Mouse (Mus musculus): ENCODE measurements around the gene Macrod2.

Macrod2 gene

DNA sequence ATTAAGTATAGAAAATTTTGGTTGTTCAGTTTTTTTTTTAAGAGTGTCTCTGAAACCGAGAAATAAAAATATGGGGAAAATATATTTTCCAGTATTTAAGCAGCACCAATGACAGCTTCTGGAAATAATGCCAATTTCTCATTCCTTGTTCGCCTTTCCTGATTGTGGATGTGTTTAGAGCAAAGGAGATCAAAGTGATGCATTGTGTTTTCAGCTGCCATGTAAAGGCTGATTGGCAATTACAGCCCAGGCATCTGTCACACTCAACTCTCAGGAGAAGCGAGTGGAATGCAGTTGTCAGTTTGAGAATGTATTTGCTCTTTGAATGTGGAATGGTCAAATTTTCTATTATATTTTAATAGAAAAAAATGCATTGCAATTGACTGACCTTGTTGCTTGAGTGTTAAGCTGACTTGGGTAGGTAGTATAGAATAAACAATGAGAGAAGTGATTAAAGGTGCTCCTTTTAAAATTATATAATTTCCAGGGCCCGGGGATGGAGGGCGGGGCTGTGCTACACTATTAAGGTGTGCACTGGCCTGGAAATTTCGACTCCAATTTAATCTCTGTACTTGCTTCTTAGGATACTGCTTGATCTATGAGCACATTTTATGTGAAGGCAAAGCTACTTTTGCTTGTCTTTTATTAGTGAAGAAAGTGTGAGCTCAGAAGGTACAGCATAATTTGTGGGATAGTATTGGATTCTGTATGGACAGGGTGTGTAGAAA is 629.4 kb downstream of the Macrod2 start:
- intact Hi-C loops (cut with DNase I) = no loop called here

DNA sequence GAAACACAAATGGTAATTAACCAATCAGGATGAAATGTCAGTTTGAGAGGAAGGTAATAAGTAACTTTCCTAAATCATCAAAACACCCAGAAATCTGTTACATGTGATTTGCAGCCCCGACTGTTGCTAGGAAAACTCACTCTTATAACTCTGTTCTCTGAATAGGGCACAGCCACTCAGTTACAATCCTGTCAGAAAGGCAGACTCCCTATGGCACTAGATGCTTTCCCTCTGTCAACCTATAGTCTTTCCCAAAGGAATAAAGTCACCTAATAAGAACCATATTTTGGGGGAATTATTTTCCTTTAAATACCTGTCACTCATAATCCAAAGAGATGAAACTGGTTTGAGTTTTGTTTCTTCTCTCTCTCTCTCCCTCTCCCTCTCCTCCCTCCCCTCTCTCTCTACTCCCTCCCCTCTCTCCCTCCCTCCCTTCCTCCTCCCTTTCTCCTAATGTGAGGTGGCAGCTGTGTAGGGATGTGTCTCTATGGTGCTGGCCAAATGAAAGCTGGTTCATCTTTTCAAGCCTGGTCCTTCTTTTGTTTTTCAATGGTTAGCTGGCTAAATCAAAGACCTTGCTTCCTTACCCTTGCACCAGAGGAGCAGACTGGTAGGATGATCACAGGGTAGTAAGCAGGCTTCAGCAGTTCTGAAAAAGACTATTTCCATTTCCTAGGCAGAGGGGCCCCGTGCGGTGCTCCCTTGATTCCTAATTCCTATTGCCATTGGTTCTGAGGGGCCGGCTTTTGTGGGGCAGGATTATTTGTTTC is 661.8 kb downstream of the Macrod2 start:
- intact Hi-C loops (cut with DNase I) = no loop called here

DNA sequence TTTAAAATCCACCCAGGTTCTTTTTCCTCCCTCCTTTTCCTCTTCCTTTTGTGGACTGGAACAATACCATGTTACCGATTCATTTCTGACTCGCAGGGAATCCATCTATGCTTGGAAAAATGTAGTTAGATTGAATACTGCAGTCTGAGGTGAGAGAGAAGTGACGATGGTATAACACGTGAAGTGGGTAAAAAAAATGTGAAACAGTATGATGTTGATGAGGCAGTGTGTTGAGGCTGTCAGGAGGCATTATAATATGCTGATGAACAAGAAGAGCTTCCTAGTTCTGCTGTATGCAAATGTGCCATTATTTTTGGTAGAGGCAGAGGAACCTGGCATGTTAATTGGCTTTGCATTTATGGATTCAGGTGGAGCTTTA is 662.3 kb downstream of the Macrod2 start:
- intact Hi-C loops (cut with DNase I) = no loop called here

DNA sequence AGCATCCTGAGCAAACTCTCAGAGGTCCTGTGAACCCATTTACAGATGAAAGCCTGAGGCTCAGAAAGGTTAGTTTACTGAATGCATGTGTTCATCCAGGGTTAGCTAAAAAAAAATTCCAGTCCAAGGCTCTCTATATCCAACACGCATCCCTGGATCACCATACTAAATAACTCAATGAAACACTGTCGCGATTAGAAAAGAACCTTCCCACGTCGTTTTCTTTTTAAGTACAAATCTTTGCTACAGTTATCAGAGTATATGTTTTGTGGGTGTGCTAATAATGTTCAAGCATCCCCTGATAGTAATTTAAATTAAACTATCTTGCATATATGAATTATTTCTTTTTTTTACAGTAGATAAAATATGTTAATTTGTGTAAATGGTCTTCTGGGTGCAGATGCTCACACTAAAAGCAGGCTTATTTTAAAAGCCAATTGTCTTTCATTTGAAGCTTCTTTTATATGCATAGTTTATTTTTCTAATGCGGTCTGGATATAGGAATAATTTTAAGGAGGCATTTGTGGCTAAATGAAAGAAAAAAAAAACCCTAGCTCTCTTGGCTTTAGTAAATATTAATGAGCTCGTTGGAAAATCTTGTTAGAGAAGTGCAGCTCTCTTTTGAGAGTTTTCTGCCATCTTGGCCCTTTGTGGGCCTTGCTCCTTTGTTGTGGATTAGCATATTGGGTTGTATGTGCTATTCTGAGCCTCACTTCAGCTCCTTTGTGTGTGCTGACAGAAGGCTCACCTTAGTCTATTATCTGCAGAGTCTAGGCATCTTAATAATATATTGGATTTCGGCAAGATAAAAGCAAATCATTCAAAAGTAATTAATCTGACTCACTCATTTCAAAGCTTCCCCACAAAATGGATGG is 679.1 kb downstream of the Macrod2 start:
- intact Hi-C loops (cut with DNase I) = no loop called here

DNA sequence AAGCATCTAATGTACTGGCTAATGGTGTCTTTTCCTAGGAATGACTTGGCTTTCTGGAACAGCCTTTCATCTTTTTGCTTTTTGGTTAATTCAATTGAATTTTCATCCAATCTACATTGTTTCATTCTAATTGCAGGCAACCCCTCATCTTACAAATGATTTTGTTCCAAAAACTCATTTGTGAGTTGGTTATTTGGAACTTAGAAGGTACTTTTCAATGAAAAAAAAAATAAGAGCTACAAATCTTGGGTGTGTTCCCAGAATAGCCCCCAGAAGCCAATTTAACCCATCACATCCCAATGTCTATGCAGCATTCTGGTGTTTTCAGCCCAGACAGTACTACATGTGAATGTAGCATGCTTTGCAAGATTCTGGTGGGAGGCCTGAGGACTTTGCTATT is 683.1 kb downstream of the Macrod2 start:
- intact Hi-C loops (cut with DNase I) = no loop called here

DNA sequence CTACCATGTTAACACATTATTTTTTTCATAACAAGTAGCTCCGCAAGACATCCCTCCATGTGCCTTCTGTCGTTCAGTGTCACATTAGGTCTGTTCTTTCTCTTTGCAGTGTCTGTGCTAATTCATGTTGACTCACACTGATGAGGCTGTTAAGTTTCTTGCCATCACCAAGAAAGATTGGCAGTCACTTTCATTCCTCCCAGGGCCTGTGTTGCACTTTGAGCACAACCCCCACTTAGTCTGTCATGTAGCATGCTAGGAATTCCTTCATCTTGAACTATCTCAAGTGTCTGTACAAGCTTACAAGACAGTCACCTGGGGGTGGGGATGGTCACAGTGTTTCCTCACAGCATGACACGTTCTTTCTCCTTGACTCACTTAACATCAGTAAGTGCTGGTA is 696.2 kb downstream of the Macrod2 start:
- intact Hi-C loops (cut with DNase I) = no loop called here

DNA sequence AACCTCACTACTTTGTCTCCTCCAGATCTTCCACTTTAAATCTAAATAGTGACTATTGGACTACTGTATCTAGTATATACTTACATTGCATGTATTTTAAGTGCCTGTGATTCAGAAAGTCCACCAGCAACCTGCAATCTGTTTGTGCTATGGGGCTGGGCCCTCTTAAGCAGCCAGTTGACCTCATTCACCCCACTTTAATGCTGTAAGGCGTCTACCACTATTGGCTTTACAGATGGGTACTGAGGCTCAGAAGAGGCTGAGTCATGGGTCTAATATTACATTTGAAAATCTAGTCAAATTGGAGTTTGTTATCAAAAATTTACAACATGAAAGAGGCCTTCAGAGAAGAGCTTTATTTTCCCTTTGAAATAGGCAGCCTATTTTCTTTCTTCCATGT is 722.5 kb downstream of the Macrod2 start:
- intact Hi-C loops (cut with DNase I) = no loop called here

DNA sequence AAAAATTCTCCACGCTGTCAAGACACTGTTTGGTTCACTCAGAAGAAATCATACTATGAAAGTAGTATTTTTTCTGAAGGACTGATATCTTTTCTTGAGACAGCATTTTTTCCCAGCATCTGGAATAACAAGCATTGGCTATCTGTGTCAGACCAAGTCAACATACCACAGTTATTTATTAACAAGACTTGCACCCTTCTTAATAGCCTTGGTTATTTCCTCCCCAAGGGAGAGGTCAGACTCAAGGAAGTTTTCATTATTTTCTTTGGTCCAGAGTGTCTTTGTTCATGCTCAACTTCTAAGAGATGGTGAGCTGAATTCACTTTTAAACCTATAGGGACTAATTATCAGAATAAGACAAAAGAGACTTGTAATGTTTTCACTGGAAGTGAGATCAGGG is 728.8 kb downstream of the Macrod2 start:
- intact Hi-C loops (cut with DNase I) = no loop called here

DNA sequence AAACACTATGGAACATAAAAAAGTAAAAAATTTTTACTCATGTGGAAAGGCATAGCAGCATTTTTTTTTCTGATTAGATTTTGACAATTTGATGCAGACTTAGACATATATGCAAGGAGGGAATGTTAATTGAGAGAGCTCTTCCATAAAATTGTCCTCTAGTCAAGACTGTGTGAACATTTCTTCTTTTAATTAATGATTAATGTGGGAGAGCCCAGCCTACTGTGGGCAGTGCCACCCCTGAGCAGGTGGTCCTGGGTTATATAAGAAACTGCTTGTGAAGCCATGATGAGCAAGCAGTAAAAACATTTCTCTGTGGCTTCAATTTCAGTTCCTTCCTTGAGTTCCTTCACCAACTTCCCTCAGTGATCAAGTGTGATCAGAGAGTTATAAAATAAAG is 730.5 kb downstream of the Macrod2 start:
- intact Hi-C loops (cut with DNase I) = no loop called here

DNA sequence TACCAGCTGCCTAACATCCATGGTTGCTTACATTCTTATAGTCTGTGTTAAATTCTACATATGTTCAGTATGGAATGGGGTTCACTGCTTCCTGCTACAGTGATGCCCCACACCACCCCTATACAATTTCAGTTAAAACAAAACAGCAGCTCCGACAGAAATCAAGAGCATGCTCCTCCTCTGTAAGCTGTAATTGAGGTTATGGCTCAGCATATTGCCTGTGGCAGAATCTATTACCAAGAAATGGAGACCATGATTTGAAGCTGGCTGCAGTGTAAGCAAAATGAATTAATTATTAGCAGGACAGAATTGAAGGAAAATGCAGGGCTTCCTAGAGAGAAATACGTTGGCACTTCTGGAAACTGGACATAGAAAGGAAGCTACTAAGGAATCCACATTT is 747.2 kb downstream of the Macrod2 start:
- intact Hi-C loops (cut with DNase I) = no loop called here

DNA sequence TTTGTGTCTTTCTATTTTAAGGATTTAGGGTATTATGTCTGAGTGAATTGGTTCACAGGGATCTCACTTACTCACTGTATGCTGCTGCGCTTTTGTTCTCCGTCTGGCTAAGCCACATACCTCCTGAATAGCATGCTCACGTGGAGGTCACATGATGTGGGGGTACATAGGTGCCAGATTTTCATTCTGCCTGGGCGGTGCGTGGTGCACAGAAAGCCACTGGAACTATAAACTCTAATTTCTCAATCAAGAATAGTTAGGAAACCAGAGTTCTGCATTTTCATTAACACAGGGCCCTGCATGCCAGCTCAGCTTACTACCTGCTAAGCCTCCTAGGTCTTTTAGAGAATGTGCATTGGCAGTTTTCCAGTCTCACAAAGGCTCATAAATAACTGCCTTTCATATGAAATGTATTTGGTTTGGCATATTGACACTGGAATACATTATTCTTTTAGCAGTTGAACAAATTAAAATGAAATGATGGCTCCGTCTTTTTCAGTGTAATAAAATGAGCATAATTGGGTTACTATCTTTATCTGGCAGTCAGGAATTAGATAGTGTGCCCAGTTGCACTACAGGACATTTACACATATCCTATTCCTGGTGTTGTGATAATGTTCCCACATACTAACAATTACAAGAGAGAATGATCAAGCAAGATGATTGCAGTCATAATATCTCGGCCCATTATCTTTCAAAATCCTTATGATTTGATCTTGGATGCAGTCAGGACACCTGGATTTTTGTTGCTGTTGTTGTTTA is 757.1 kb downstream of the Macrod2 start:
- intact Hi-C loops (cut with DNase I) = no loop called here

DNA sequence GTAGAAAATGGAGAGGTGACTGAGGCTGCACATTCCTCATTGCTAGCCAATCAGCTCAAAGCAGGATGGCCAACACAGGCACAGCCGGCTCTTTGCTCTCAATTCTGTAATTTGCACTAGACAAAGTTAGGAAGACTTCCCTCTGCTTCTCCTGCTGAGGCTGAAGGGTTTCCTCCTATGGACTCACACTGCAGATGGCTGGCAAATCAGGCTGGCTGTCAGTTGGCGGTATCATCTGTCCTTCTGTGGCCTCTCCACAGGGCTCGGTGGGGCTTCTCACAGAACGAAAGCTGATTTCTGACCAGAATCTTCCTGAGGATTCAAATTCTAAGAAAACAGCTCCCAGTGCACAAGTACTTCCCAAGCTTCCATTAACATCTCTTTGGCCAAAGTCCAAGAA is 760.9 kb downstream of the Macrod2 start:
- intact Hi-C loops (cut with DNase I) = no loop called here

DNA sequence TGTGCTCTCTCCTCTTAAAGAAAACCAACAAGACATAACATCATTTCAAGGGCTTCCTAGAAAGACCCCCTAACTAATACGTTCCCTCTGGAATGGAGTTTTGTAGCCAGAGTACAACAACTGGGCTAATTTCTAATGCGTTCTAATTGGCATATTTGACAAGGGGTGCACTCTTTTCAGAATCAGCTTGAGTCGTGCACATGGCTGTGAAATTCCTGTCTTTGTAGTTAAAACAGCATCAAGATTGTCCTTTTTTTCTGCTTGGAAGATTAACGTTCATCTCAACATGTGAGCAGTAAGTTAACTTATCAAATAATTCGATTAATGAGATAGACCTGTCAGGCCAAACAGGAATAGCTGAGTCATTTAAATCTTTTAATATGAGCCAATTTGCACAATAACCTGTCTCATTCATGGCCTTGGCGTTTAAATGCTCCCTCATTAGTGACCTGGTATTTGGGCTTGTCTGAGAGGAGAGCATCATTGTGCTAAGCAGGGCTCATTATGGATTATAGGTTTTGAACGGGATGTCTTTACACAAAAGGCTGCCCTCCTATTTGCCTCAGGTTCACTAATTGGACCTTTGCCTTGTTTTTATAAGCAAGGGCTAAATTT is 762.0 kb downstream of the Macrod2 start:
- intact Hi-C loops (cut with DNase I) = no loop called here

DNA sequence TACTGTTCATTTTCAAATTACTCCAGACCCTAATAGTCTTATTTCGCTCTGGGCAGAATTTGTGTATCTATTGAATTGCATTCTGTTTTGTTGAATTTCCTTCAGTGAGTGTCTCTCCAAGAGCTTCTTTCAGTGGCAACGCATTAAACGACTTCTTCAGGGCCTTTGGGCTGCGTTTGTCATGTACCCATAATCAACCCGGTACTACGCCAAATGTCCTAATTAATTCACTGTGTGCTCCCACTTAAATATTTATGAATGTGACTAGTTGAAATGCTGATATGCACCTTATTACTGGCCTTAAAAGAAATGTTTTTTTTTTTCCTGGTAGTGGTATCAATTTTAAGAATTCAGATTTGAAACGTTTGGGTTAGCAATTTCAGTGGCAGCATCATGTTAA is 763.1 kb downstream of the Macrod2 start:
- intact Hi-C loops (cut with DNase I) = no loop called here

DNA sequence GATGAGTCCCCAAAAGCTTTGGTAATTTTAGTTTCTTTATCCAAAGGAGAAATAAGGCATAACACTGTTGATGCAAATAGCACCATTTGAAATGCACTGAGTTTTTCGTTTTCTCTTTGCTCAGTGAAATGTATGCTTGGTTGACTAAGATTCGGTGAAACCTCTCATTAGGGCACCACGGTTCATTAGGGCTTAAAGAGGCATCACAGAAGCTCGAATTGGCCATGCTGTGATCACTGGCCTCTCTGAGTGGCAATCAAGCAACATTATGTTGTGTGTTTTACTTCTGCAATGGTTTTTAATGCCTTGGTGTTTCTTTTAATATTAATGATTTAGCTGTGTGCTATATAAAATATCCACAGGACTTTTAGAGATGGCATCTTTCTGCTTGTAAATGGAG is 768.8 kb downstream of the Macrod2 start:
- intact Hi-C loops (cut with DNase I) = no loop called here

DNA sequence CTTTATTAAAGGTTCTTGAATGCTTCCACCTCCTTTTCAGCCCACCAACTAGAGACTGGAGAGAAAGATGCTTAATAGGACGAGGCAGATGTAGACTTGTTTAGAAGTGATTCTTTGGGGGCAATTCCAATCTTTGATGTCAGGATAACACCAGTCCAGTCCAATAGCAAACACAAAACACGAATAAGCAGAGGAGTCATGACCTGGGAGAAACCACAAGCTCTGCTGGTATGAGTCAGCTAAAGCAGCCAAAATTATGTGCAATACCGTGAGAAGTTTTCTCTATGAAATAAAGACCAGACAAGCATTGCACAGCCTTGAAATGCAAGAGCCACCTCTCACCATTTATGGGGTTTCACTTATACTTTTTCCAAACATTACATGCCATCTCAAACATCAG is 774.5 kb downstream of the Macrod2 start:
- intact Hi-C loops (cut with DNase I) = no loop called here

DNA sequence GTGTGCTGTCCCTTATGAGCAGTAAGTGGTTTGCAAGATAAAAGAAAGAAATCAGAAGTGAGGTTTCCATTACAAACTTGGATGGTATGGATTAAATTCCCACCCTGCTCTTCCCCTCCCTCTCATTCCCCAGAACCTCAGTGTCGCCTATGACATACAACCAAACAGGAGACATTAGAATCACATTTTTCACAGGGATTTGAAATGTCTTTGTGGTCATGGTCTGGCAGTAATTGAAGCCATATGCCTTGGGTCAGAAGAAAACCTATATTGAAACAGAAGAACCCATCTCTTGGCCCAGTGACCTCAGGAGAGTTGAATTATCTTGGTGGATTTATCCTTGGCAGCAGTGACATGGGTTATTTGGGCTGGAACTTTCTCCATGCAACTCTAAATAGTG is 778.1 kb downstream of the Macrod2 start:
- intact Hi-C loops (cut with DNase I) = no loop called here

DNA sequence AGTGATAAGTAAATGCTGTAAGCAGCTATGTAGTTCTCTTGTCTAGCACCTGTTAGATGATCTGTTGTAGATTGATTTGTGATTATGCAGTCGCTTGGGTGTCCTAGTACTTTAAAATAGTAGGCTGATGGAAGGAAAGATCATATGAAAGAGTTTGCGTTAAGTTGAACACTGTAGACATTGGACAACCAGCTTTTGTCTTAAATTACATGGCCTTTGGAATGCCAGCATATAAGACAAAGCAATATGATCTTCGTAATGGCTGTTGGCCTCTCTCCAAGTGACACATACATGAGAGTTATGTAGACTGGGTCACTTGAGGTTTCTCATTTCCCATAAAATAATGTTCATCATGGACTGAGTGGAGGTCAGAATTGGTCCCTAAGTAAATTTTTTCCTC is 778.5 kb downstream of the Macrod2 start:
- intact Hi-C loops (cut with DNase I) = no loop called here

DNA sequence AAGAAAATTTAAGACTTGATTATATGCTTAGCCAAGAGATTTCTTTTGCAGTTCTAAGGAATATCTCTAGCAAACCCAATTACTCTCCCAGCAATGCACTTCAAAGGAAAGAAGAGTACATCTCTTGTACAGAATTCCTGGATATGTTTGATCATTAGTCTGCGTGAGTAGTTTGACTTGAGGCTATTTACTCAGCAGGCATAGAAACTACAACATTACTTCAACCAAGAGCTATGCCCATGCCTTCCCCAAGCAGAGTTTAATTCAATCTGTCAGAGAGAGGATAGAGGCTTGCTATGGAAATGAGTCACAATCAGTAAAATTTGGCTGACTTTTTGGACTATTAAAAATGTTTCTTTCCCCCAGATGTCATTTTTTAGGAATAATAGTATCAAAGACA is 785.5 kb downstream of the Macrod2 start:
- intact Hi-C loops (cut with DNase I) = no loop called here

DNA sequence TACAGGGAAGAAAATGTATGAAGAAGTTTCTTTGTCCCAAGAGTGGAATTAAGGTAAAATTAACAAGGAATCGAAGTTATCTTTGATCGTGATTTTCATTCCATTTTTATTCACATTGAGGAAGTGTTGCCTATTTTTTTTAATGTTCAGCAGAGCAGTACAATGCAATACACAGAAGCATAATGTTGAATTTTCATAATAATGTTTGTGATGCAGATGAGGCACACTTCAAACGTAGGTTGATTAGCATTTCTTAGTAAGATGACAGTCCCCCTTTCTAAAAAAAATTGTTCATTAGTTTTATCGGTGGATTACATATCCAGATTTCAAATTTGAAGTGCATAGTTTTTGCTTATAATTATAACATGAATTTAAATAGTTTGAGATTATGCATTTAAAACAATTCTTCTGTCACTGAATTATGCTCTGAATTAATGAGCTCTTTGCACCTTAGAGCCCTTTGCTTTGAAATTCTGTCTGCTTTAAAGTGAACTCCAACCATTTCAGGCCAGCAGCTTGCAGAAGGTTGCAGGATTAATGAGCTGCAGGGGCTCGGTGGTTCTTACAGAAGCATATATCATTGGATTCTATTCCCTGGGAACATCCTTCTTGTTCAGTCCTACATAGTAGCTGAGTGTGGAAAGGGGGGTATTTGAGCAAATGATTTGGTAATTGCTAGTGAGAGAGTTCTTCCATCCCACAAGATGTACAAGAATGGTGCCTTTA is 787.1 kb downstream of the Macrod2 start:
- intact Hi-C loops (cut with DNase I) = no loop called here

All from adrenal gland (tissue).